Mouse (Mus musculus): ENCODE data around the gene Mrps18a.

DNA sequence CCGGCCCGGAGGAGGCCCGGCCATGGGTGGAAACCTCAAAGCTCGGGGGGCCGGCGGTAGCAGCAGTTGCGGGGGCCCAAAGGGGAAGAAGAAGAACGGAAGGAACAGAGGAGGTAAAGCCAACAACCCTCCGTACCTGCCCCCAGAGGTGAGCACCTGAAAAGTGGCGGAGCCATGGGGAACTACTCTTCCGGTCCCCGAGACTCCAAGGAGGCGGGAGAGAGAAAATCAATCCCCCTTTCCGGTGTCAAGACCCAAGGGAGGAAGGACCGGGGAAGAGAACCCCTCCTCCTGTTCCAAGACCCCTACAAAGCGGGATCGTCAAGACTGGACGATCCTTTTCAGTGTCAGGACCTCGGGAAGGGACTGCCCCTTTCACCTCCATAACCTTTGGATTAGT is 50.4 kb downstream of the Mrps18a start:
- TF ChIP-seq CTCF (IDR thresholded peaks at IDR 0.05) (no peak), EP300 (IDR thresholded peaks at IDR 0.05) (no peak)

Measured in lung, postnatal 0 days (tissue).